Mouse (Mus musculus) E14TG2a.4 (cell line): ENCODE measurements around the gene Synj1.

Experiments
- H3K27me3 ChIP-seq: 2 replicates; pipeline ENCODE4 v1.6.1; 2014; ENCODE audit warnings: low read length, control low read depth; ENCODE audit not compliant: insufficient read depth
- H3K36me3 ChIP-seq: 2 replicates; pipeline ENCODE4 v1.6.1; 2014; ENCODE audit warnings: low read length, control low read depth; ENCODE audit not compliant: insufficient read depth
- H3K4me1 ChIP-seq: replicated peaks from 2 replicates; pipeline ENCODE4 v1.6.1; 2014; ENCODE audit warnings: low read depth, low read length, control low read depth
- H3K4me3 ChIP-seq: replicated peaks from 2 replicates; pipeline ENCODE4 v1.5.1; 2014; ENCODE audit warnings: mild to moderate bottlenecking, low read length
- H3K9me3 ChIP-seq: 2 replicates; pipeline ENCODE4 v1.6.1; 2014; ENCODE audit warnings: low read length, control low read depth
- CTCF ChIP-seq: conservative IDR thresholded peaks from 2 replicates; pipeline ENCODE4 v1.5.1; 2014; ENCODE audit warnings: low read length
- NANOG ChIP-seq: IDR thresholded peaks from 2 replicates; pipeline ENCODE4 v1.6.1; 2014; ENCODE audit warnings: borderline replicate concordance, low read length, mixed read lengths
- POU5F1 ChIP-seq: IDR thresholded peaks from 2 replicates; pipeline ENCODE4 v1.6.1; 2014; ENCODE audit warnings: low read length, borderline replicate concordance

Synj1 gene

DNA sequence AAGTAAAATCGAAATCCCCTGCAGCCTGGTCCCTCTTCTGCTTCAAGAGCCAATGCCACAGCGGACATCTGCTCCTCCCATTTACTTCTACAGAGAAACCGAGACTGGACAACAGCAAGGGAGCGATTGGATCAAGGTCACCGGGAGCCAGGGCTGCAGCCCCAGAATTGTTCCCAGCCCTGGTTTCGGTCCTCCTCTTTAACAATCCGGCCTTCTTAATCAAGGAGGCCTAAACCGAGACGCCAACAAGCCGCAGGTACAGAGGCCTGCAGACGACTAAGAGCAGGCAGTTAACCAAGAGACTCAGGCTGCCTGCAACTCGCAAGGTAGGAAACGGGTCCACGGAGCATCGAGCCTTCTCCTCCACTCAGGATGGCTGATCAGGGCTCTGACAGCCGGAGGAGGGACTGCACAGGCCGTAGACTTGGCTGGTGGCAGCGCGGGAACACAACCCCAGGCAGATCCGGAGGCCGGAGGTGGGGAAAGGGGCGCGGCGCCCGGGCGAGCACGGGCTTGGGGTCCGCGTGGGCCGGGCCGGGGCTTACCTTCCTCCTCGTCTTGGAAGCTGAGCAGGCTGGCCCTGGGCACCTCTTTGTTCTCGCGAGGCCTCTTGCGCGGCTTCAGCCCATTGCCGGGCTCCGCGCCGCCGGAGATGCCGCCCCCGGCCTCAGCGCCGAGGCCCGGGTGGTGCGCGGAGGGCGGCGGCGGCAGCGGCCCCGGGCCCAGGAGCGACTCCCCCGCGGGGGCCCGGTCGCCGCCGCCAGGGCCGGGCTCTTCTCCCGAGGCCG, 32.5 kb upstream of the Synj1 start:
- no peaks in the 10 kb centered on the region for H3K9me3 ChIP-seq
- H3K4me1 ChIP-seq = peaks cover 36% of the 10 kb centered on the region
- no peaks in the 10 kb centered on the region for H3K27me3 ChIP-seq

DNA sequence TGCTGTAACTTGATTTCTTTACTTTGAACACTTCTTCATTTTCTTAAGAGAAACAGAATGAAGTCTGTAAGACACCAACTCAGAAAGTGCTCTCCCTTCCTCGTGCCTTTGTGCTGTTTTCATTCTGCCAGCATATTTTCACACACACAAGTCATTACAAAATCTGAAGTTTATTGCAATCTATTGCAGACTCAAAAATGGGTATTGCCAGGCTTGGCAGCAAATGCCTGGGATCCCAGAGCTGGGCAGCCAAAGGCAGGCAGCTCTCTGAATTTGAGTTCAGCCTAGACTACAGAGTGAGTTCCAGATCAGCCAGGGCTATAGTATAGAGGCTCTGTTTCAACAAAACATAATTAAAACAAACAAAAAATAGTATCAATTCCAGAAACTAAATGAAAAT, 31.5 kb upstream of the Synj1 start:
- peaks cover 39% of the 10 kb centered on the region for H3K36me3 ChIP-seq
- H3K27me3 ChIP-seq = no peaks in the 10 kb centered on the region
- H3K4me1 ChIP-seq = peaks cover 32% of the 10 kb centered on the region
- H3K4me3 ChIP-seq = peak overlapping the region; percentile 91
- no peak for TF ChIP-seq CTCF
- no peak for TF ChIP-seq NANOG
- no peak for TF ChIP-seq POU5F1
- H3K9me3 ChIP-seq = no peaks in the 10 kb centered on the region

More for the DNA sequence above, 32.5 kb upstream of the Synj1 start:
- TF ChIP-seq POU5F1 (no peak), NANOG (no peak), CTCF (no peak)
- Histone ChIP-seq H3K4me3 (peak overlapping the region; percentile 91), H3K36me3 (peaks cover 29% of the 10 kb centered on the region)

DNA sequence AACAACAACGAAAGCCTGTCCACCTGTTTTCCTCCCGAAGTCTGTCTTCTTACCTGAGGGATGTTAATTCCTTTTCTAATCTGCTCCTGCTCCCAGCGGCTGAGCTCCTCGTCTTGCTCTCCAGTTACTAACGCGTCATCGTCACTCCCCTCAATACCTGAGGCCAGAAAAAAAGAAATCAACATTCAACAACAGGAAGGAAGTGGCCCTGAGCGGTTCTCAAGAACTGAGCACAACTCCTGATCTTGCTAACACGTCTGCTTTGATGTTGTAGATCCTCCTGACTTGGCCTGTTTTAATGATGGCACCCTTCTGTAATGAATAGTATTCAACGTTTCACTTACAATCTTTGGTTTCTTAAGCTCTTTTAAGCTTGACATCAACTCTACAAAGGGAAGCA, 24.8 kb upstream of the Synj1 start:
- H3K4me1 ChIP-seq = peaks cover 5% of the 10 kb centered on the region
- no peak overlapping the region for H3K4me3 ChIP-seq
- TF ChIP-seq NANOG (no peak), CTCF (no peak), POU5F1 (no peak)
- H3K36me3 ChIP-seq = peaks cover 90% of the 10 kb centered on the region
- H3K27me3 ChIP-seq = no peaks in the 10 kb centered on the region
- no peaks in the 10 kb centered on the region for H3K9me3 ChIP-seq

DNA sequence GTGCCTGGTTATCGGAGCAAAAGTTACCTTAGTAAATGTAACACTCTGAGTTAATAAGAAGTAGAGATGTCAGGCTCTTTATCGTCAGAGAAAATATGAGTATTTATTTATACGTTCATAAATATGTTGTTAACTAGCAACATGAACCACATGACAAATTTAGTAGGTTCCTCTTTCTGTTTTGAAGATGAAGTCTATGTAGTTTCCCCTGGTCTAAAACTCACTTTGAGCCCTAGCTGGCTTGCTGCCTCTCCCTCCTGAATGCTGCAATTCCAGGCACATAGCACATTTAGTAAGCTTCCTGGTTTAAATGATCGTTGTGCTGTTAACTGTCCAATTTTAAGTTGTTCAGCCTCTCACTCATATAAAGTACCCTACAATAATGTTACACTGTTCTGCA, 19.6 kb upstream of the Synj1 start:
- Histone ChIP-seq H3K9me3 (no peaks in the 10 kb centered on the region), H3K27me3 (no peaks in the 10 kb centered on the region), H3K36me3 (peaks cover 83% of the 10 kb centered on the region), H3K4me1 (peaks cover 20% of the 10 kb centered on the region), H3K4me3 (no peak overlapping the region)
- no peak for TF ChIP-seq POU5F1
- TF ChIP-seq CTCF = no peak
- TF ChIP-seq NANOG = no peak

DNA sequence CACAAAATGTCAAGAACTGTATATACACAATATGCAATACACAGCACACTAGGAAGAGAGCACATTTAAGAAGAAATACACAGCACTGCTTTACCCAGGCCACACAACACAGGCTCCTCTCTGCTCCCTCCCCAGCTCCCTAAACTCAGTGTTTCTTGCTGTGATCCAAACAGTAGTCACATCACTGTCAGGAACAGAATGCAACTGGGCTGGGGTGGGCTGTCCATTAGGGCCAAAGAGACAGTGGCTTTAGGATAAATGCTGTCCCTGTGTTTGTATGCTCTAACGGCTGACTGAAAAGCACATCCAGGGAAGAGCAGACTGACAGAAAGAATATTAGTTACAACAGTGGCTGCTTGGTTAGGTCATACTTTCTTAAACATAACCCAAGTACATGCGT, 18.8 kb upstream of the Synj1 start:
- peaks cover 84% of the 10 kb centered on the region for H3K36me3 ChIP-seq
- TF ChIP-seq POU5F1 = no peak
- TF ChIP-seq CTCF = no peak
- no peak for TF ChIP-seq NANOG
- peaks cover 22% of the 10 kb centered on the region for H3K4me1 ChIP-seq
- no peaks in the 10 kb centered on the region for H3K27me3 ChIP-seq
- no peaks in the 10 kb centered on the region for H3K9me3 ChIP-seq
- H3K4me3 ChIP-seq = 0 out of 2 replicates have a peak overlapping the region, but pooled peaks have one; percentile 7

DNA sequence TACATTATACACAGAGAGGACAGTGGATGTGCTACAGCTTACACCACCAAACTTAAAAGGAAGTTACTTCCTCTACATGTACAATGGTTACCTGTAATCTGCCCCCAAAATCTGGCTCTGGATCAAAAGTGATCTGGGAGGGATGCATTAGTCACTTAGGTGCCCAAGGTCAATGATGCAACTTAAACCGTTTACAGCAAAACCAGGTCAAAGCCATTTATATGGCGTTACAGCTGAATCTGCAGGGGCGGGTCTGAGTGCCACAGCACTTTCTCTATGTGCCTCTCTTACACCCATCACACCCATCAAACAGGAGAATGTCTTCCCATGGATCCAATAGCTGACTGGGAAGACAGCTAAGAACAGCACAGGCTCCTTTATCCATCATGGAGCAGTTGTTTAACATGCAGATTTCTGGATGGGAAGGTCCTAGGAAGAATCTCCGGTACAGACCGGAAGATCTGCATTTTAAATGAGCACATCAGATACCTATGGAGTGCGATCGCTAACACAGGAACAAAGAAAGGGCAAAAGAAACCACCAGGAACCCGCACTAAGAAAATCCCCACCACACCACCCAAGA, 18.1 kb upstream of the Synj1 start:
- Histone ChIP-seq H3K4me1 (peaks cover 22% of the 10 kb centered on the region), H3K27me3 (no peaks in the 10 kb centered on the region)

DNA sequence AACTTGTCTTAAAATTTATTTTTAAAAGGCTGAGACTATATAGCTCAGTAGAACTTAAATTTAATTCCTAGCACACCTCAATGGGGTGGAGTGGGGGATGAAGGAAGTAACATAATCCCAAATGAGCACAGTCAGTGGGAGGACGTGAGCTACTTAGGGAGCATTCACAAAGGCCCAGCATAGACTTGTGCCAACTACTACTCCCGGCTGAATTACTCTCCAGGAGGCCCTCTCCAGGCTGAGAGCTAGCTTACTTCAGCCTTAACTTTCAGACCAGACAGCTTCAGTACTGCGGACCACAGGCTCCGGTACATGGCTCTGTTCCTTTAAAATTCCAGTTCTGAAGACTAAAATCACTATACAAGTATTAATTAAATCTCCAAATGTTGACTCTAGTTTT, 15.2 kb upstream of the Synj1 start:
- TF ChIP-seq NANOG (no peak), CTCF (no peak)

More for the DNA sequence above, 18.1 kb upstream of the Synj1 start:
- Histone ChIP-seq H3K36me3 (peaks cover 84% of the 10 kb centered on the region), H3K4me3 (no peak overlapping the region), H3K9me3 (no peaks in the 10 kb centered on the region)
- TF ChIP-seq POU5F1 = no peak
- peak; percentile 61 for TF ChIP-seq NANOG
- no peak for TF ChIP-seq CTCF

DNA sequence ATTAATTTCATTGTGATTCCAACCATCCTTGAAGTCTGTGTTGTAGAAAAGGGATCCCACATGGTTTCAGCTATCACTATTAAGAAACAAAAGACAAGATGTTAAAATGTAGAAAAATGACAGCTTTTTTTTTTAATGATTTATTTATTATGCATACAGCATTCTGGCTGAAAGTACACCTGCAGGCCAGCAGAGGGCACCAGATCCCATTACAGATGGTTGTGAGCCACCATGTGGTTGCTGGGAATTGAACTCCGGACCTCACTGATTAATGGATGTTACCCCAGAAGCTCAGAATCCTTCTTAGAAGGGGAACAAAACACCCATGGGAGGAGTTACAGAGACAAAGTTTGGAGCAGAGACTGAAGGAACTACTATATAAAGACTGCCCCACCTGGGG, 12.3 kb upstream of the Synj1 start:
- H3K9me3 ChIP-seq = no peaks in the 10 kb centered on the region

More for the DNA sequence above, 15.2 kb upstream of the Synj1 start:
- Histone ChIP-seq H3K9me3 (no peaks in the 10 kb centered on the region), H3K4me1 (peaks cover 26% of the 10 kb centered on the region), H3K4me3 (no peak overlapping the region), H3K36me3 (peaks cover 78% of the 10 kb centered on the region), H3K27me3 (no peaks in the 10 kb centered on the region)

More for the DNA sequence above, 12.3 kb upstream of the Synj1 start:
- no peak for TF ChIP-seq NANOG
- TF ChIP-seq CTCF = peak; percentile 77
- no peak for TF ChIP-seq POU5F1
- H3K27me3 ChIP-seq = no peaks in the 10 kb centered on the region
- no peak overlapping the region for H3K4me3 ChIP-seq
- H3K36me3 ChIP-seq = peaks cover 92% of the 10 kb centered on the region
- H3K4me1 ChIP-seq = peaks cover 33% of the 10 kb centered on the region
